Mouse (Mus musculus) myocyte (in vitro differentiated cells): ENCODE data around the gene Vmn1r58. TPM values are rescaled to one million over a fixed set of nuclear protein-coding genes. Genes with fewer than 3 reads are reported as not detected.
"Not testable (repeated sequence)": the region's sequence is repeated elsewhere in the genome, so short reads cannot be mapped to it uniquely, and the experiment has no call there.

ENCODE experiments used
- H3K27me3 ChIP-seq: one replicate; pipeline ENCODE4 v1.6.1; 2011; ENCODE audit not compliant: control insufficient read depth, insufficient read depth, insufficient read length
- H3K36me3 ChIP-seq: one replicate; pipeline ENCODE4 v1.6.1; 2011; ENCODE audit not compliant: control insufficient read depth, insufficient read depth
- H3K4me2 ChIP-seq: one replicate; pipeline ENCODE4 v1.6.1; 2011; ENCODE audit warnings: low read depth, control low read depth
- H3K4me3 ChIP-seq: one replicate; pipeline ENCODE4 v1.5.1; 2011; ENCODE audit warnings: mild to moderate bottlenecking, control low read depth, moderate library complexity
- H3K79me2 ChIP-seq: one replicate; pipeline ENCODE4 v1.6.1; 2011; ENCODE audit not compliant: control insufficient read depth, insufficient read depth
- H3ac ChIP-seq: one replicate; pipeline ENCODE4 v1.6.1; 2011; ENCODE audit not compliant: control insufficient read depth, insufficient read length
- CEBPB ChIP-seq: IDR thresholded peaks from 2 replicates; pipeline ENCODE4 v1.6.1; 2011; ENCODE audit warnings: mild to moderate bottlenecking, moderate library complexity; ENCODE audit not compliant: poor library complexity, insufficient read depth, severe bottlenecking
- E2F4 ChIP-seq: IDR thresholded peaks from one replicate; pipeline ENCODE4 v1.6.1; 2011; ENCODE audit warnings: mild to moderate bottlenecking, control low read depth, moderate library complexity; ENCODE audit not compliant: insufficient read depth
- MAX ChIP-seq: IDR thresholded peaks from one replicate; pipeline ENCODE4 v1.6.1; 2011; ENCODE audit warnings: low read depth, mild to moderate bottlenecking, control low read depth
- MYOD1 ChIP-seq, 3 experiments: IDR thresholded peaks; one replicate each; pipeline ENCODE4 v1.6.1; 2011; ENCODE audit warnings: control low read depth in 2 of 3, low read depth in 2 of 3, mild to moderate bottlenecking in 2 of 3, moderate library complexity in 1 of 3; ENCODE audit not compliant: insufficient read length in 2 of 3, control insufficient read depth in 1 of 3
- MYOG ChIP-seq, 3 experiments: IDR thresholded peaks; one replicate each; pipeline ENCODE4 v1.6.1; 2011; ENCODE audit warnings: control low read depth in 2 of 3, low read depth in 2 of 3, mild to moderate bottlenecking in 2 of 3; ENCODE audit not compliant: insufficient read length in 2 of 3, control insufficient read depth in 1 of 3, insufficient read depth in 1 of 3
- POLR2A ChIP-seq: IDR thresholded peaks from one replicate; pipeline ENCODE4 v1.6.1; 2011; ENCODE audit warnings: low read depth, mild to moderate bottlenecking, control low read depth, moderate library complexity; ENCODE audit not compliant: insufficient read length
- POLR2AphosphoS2 ChIP-seq: IDR thresholded peaks from one replicate; pipeline ENCODE4 v1.6.1; 2011; ENCODE audit warnings: low read depth, control low read depth; ENCODE audit not compliant: insufficient read length
- REST ChIP-seq: IDR thresholded peaks from one replicate; pipeline ENCODE4 v1.6.1; 2011; ENCODE audit warnings: mild to moderate bottlenecking, control low read depth, moderate library complexity; ENCODE audit not compliant: insufficient read depth, insufficient read length
- SRF ChIP-seq: IDR thresholded peaks from one replicate; pipeline ENCODE4 v1.6.1; 2011; ENCODE audit warnings: low read depth; ENCODE audit not compliant: control insufficient read depth, insufficient read length
- TCF12 ChIP-seq: IDR thresholded peaks from one replicate; pipeline ENCODE4 v1.6.1; 2011; ENCODE audit warnings: mild to moderate bottlenecking, control low read depth; ENCODE audit not compliant: poor library complexity, insufficient read depth, severe bottlenecking
- TCF3 ChIP-seq: IDR thresholded peaks from one replicate; pipeline ENCODE4 v1.6.1; 2011; ENCODE audit warnings: low read depth, control low read depth; ENCODE audit not compliant: insufficient read length
- USF1 ChIP-seq: IDR thresholded peaks from one replicate; pipeline ENCODE4 v1.6.1; 2011; ENCODE audit warnings: low read depth, mild to moderate bottlenecking, control low read depth, moderate library complexity
- polyA plus RNA-seq: library from polyadenylated mRNA; unstranded; fragments of >200 nt; fragmentation: generic; extraction: Trizol; gene quantifications from one replicate; pipeline ENCODE4 v1.2.1, GENCODE M21; 2012; ENCODE audit warnings: missing spikeins

Vmn1r58 gene
- not detected for polyA plus RNA-seq

- H3K27me3 ChIP-seq, H3K79me2 ChIP-seq, H3K4me3 ChIP-seq, H3K36me3 ChIP-seq, H3ac ChIP-seq, H3K4me2 ChIP-seq: not testable (repeated sequence)
Measured at GRCm38 (mm10) chr7:5413296-5413695, at the start of gene Vmn1r58. Gene Vmn1r58, minus strand, starts transcription at chr7:5413396.

GRCm38 (mm10) chr7:5456674-5457073, 43.5 kb upstream of the Vmn1r58 start, which contains the start of gene Vmn1r59:
Gene Vmn1r59, minus strand, starts transcription at chr7:5456774.
- Histone ChIP-seq H3K79me2 (no peaks in the 10 kb centered on the region), H3ac (no peak within 1 kb of the TSS), H3K27me3 (no peaks in the 10 kb centered on the region), H3K4me3 (no peak within 1 kb of the TSS), H3K36me3 (no peaks in the 10 kb centered on the region), H3K4me2 (no peak within 1 kb of the TSS)
- no peak for TF ChIP-seq POLR2AphosphoS2
- TF ChIP-seq TCF12: no peak
- no peak for TF ChIP-seq POLR2A
- TF ChIP-seq MAX: no peak
- no peak for TF ChIP-seq REST

- H3K36me3 ChIP-seq, H3K4me2 ChIP-seq, H3K79me2 ChIP-seq, H3K4me3 ChIP-seq, H3K27me3 ChIP-seq, H3ac ChIP-seq: not testable (repeated sequence)
Measured at GRCm38 (mm10) chr7:5454011-5454410, 40.8 kb upstream of the Vmn1r58 start.

GRCm38 (mm10) chr7:5448627-5449026, 35.4 kb upstream of the Vmn1r58 start:
- H3ac ChIP-seq: no peak overlapping the region
- TF ChIP-seq MYOD1 (IDR thresholded peaks at IDR 0.05; ENCODE audit: control insufficient read depth in 1 of 3, insufficient read length in 2 of 3, low read depth in 2 of 3) (no peak), TCF12 (no peak), CEBPB (no peak), E2F4 (no peak), POLR2AphosphoS2 (no peak), POLR2A (no peak), MYOG (IDR thresholded peaks at IDR 0.05; ENCODE audit: control insufficient read depth in 1 of 3, insufficient read depth in 1 of 3, insufficient read length in 2 of 3, low read depth in 2 of 3) (no peak), USF1 (no peak), SRF (no peak), TCF3 (no peak), REST (no peak), MAX (no peak)
- H3K4me3 ChIP-seq: no peak overlapping the region
- no peak overlapping the region for H3K4me2 ChIP-seq
- no peaks in the 10 kb centered on the region for H3K27me3 ChIP-seq
- no peaks in the 10 kb centered on the region for H3K79me2 ChIP-seq
- H3K36me3 ChIP-seq: no peaks in the 10 kb centered on the region

DNA sequence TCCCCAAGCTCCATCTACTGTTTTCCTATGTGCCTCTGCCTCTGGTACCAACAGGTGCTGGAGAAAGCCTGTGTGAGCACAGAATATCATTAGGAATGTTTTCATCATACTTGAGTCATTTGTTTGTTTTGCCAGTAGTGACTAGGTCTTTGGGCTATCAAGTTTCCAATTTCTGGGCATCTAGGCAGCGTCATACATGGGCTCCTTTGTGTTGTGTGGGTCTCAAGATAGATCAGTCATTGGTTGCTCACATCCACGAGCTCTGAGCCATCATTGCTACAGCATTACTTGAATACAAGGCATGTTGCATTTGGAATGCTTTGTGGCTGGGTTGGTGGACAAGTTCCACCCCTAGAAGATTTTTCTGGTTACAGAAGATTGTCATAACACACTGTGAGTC, 7.0 kb downstream of the Vmn1r58 start:
- Histone ChIP-seq H3K4me2 (no peak overlapping the region), H3K4me3 (no peak overlapping the region), H3K36me3 (no peaks in the 10 kb centered on the region), H3ac (no peak overlapping the region), H3K79me2 (no peaks in the 10 kb centered on the region), H3K27me3 (no peaks in the 10 kb centered on the region)
- TF ChIP-seq TCF3: no peak
- peak in 1 of 3 experiments; percentile 11 for TF ChIP-seq MYOD1 (IDR thresholded peaks at IDR 0.05; ENCODE audit: control insufficient read depth in 1 of 3, insufficient read length in 2 of 3, low read depth in 2 of 3)
- TF ChIP-seq REST: no peak
- TF ChIP-seq POLR2A: no peak

- TF ChIP-seq E2F4: no peak
- TF ChIP-seq TCF12: no peak
- no peak for TF ChIP-seq CEBPB
- no peak for TF ChIP-seq REST
- TF ChIP-seq SRF: no peak
- TF ChIP-seq MYOG (IDR thresholded peaks at IDR 0.05; ENCODE audit: control insufficient read depth in 1 of 3, insufficient read depth in 1 of 3, insufficient read length in 2 of 3, low read depth in 2 of 3): no peak
- no peak for TF ChIP-seq MYOD1 (IDR thresholded peaks at IDR 0.05; ENCODE audit: control insufficient read depth in 1 of 3, insufficient read length in 2 of 3, low read depth in 2 of 3)
- TF ChIP-seq POLR2AphosphoS2: no peak
- TF ChIP-seq POLR2A: no peak
- Histone ChIP-seq H3ac (no peak overlapping the region), H3K4me3 (no peak overlapping the region), H3K27me3 (no peaks in the 10 kb centered on the region), H3K36me3 (no peaks in the 10 kb centered on the region), H3K4me2 (no peak overlapping the region), H3K79me2 (no peaks in the 10 kb centered on the region)
Measured at GRCm38 (mm10) chr7:5366724-5367123, 46.5 kb downstream of the Vmn1r58 start.
